Mouse (Mus musculus) ES-Bruce4 (cell line): ENCODE measurements around the gene Prnp. TPM values are rescaled to one million over a fixed set of nuclear protein-coding genes. Genes with fewer than 3 reads are reported as not detected.

Experiments used
- H3K27ac ChIP-seq: 2 replicates; pipeline ENCODE4 v1.5.1; 2012; ENCODE audit warnings: low read length, inconsistent platforms; ENCODE audit not compliant: insufficient read depth
- H3K27me3 ChIP-seq: 2 replicates; pipeline ENCODE4 v1.6.1; 2012; ENCODE audit warnings: mild to moderate bottlenecking, low read length, inconsistent platforms; ENCODE audit not compliant: control insufficient read depth, poor library complexity, insufficient read depth, severe bottlenecking
- H3K36me3 ChIP-seq: 2 replicates; pipeline ENCODE4 v1.6.1; 2012; ENCODE audit warnings: inconsistent platforms, mild to moderate bottlenecking, low read length, moderate library complexity; ENCODE audit not compliant: control insufficient read depth, poor library complexity, insufficient read depth, severe bottlenecking
- H3K4me1 ChIP-seq: one replicate; pipeline ENCODE4 v1.8.1; 2011; ENCODE audit warnings: low read length; ENCODE audit not compliant: control insufficient read depth, insufficient read depth
- H3K4me3 ChIP-seq: 2 replicates; pipeline ENCODE4 v1.5.1; 2011; ENCODE audit warnings: low read depth, mild to moderate bottlenecking, low read length
- H3K9ac ChIP-seq: 2 replicates; pipeline ENCODE4 v1.6.1; 2012; ENCODE audit warnings: low read depth, mild to moderate bottlenecking, inconsistent platforms; ENCODE audit not compliant: poor library complexity, severe bottlenecking
- H3K9me3 ChIP-seq: replicated peaks from 2 replicates; pipeline ENCODE4 v1.6.1; 2012; ENCODE audit warnings: mild to moderate bottlenecking, low read length, inconsistent platforms; ENCODE audit not compliant: control insufficient read depth, poor library complexity, insufficient read depth, severe bottlenecking
- CTCF ChIP-seq: IDR thresholded peaks from one replicate; pipeline ENCODE4 v1.8.1; 2011; ENCODE audit warnings: low read depth, low read length
- EP300 ChIP-seq: IDR thresholded peaks from 2 replicates; pipeline ENCODE4 v1.6.1; 2011; ENCODE audit warnings: low read depth, low read length; ENCODE audit not compliant: insufficient read depth
- POLR2A ChIP-seq: IDR thresholded peaks from one replicate; pipeline ENCODE4 v1.8.1; 2011; ENCODE audit warnings: low read length; ENCODE audit not compliant: insufficient read depth
- polyA plus RNA-seq: library from polyadenylated mRNA; stranded (reverse); fragments of >200 nt; gene quantifications from 2 replicates; pipeline ENCODE4 v1.2.4, GENCODE M21; 2011; ENCODE audit warnings: low read depth; ENCODE audit not compliant: missing spikeins, insufficient read depth, insufficient read length

The Prnp gene
- polyA plus RNA-seq, 1 experiment, result 46.4 TPM

- TF ChIP-seq EP300 (no peak), CTCF (no peak), POLR2A (no peak)
- Histone ChIP-seq H3K4me1 (peaks cover 2% of the 10 kb centered on the region), H3K9me3 (no peaks in the 10 kb centered on the region), H3K9ac (no peak overlapping the region), H3K27ac (no peak overlapping the region), H3K27me3 (no peaks in the 10 kb centered on the region), H3K4me3 (no peak overlapping the region), H3K36me3 (no peaks in the 10 kb centered on the region)
These were observed 17.2 kb upstream of the Prnp start for GRCm38 (mm10) chr2:131892534-131892933.

DNA sequence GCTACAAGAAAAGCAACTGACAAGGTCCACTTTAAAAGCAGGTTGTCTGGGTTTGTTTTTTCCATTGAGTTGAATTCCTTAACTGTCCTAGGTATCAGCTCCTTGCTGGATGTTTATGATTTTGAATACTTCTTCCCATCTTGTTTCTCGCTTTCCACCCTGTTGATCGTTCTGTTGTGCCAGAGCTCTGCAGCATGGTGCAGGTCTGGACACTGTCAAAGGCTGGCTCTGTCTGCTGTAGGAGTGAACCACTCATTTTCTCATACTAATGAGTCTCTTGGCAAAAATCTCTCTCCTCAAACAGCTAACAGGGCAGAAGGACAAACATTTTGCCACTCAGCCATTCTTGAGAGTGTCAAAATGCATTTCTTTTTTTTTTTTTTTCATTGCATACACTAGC lies 14.6 kb upstream of the Prnp start:
- TF ChIP-seq CTCF (no peak), EP300 (no peak), POLR2A (no peak)
- Histone ChIP-seq H3K27me3 (no peaks in the 10 kb centered on the region), H3K4me3 (no peak overlapping the region), H3K4me1 (peaks cover 2% of the 10 kb centered on the region), H3K9ac (no peak overlapping the region), H3K27ac (no peak overlapping the region), H3K36me3 (no peaks in the 10 kb centered on the region), H3K9me3 (no peaks in the 10 kb centered on the region)

DNA sequence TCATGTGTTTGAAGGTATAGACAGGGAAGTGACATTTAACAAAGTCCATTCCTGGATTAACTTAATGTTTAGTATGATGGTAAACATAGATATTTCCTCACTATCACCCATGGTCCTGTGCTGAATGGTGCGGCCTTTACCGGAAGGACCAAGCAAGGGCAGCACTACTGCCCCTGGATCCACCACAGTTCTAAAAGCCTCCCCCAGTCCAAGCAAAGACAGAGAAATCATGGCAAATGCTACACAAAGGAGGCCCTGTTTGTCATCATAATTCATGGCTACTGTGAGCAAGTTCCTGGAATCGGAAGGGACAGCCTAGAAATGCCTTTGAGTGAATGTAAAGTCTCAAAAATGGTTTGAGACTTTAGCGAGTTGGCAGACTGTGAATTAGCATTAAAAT lies 13.7 kb upstream of the Prnp start:
- Histone ChIP-seq H3K27me3 (no peaks in the 10 kb centered on the region), H3K4me3 (no peak overlapping the region), H3K9ac (no peak overlapping the region), H3K9me3 (no peaks in the 10 kb centered on the region), H3K27ac (no peak overlapping the region), H3K4me1 (peaks cover 2% of the 10 kb centered on the region), H3K36me3 (no peaks in the 10 kb centered on the region)
- TF ChIP-seq POLR2A (no peak), EP300 (no peak), CTCF (no peak)

- Histone ChIP-seq H3K36me3 (no peaks in the 10 kb centered on the region), H3K9ac (no peak overlapping the region), H3K9me3 (no peaks in the 10 kb centered on the region), H3K4me3 (no peak overlapping the region), H3K4me1 (no peaks in the 10 kb centered on the region), H3K27ac (no peak overlapping the region), H3K27me3 (no peaks in the 10 kb centered on the region)
- TF ChIP-seq CTCF (no peak), EP300 (no peak), POLR2A (no peak)
These were observed 12.2 kb upstream of the Prnp start for GRCm38 (mm10) chr2:131897336-131898109.

DNA sequence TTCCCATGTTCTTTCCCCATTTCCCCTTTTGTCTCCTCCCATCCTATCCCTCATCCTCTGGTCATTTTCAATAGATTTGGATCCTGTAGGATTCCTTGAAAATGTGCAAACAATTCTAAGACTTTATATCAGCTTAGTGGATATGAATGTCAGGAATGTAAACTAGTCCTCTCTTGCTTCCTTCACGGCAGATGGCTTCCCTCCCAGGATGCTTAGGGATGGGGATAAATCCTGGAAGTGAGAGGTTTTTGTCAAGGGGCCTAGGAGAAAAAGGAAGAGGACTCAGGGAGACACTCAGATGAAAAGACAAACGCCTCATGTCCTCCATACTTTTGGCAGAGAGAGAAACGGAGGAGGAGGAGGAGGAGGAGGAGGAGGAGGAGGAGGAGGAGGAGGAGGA lies 7.3 kb upstream of the Prnp start:
- no peak for TF ChIP-seq CTCF
- no peak for TF ChIP-seq EP300
- TF ChIP-seq POLR2A, result no peak
- Histone ChIP-seq H3K9me3 (no peaks in the 10 kb centered on the region), H3K9ac (no peak overlapping the region), H3K36me3 (no peaks in the 10 kb centered on the region), H3K4me3 (no peak overlapping the region), H3K27me3 (no peaks in the 10 kb centered on the region), H3K4me1 (peaks cover 2% of the 10 kb centered on the region), H3K27ac (no peak overlapping the region)

- Histone ChIP-seq H3K9me3 (no peaks in the 10 kb centered on the region), H3K36me3 (no peaks in the 10 kb centered on the region), H3K4me3 (no peak overlapping the region), H3K9ac (no peak overlapping the region), H3K27ac (no peak overlapping the region), H3K27me3 (no peaks in the 10 kb centered on the region), H3K4me1 (peaks cover 2% of the 10 kb centered on the region)
- TF ChIP-seq CTCF (no peak), EP300 (no peak), POLR2A (no peak)
These were observed 6.9 kb upstream of the Prnp start for GRCm38 (mm10) chr2:131902867-131903266.
